Mouse (Mus musculus) embryo, embryonic 11 days (tissue): ENCODE data around the gene Alkbh2.

Experiments used
- DNase-seq: peaks from one replicate; pipeline ENCODE4 v3.0.0-alpha.2; 2015

Alkbh2 gene

DNA sequence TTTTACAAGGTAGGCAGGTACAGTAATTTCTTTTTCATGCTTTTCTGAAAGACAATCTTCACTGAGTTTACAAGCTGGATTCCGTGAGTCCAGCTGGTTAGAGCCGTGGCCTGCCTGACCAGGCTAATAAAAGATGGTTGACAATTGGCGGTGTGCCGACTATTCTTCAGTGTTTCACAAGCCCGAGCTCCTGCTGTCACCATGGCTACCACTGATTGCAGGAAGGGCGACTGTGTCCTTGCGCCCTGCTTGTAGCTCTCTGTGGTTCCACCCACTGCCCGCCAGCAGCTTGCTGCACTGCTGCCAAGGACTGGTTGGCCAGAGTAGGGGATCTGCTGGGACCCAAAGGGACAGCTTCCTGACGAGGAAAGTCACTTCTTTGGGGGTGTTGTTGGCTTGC lies 11.2 kb upstream of the Alkbh2 start:
- peak; percentile 37 for DNase-seq

DNA sequence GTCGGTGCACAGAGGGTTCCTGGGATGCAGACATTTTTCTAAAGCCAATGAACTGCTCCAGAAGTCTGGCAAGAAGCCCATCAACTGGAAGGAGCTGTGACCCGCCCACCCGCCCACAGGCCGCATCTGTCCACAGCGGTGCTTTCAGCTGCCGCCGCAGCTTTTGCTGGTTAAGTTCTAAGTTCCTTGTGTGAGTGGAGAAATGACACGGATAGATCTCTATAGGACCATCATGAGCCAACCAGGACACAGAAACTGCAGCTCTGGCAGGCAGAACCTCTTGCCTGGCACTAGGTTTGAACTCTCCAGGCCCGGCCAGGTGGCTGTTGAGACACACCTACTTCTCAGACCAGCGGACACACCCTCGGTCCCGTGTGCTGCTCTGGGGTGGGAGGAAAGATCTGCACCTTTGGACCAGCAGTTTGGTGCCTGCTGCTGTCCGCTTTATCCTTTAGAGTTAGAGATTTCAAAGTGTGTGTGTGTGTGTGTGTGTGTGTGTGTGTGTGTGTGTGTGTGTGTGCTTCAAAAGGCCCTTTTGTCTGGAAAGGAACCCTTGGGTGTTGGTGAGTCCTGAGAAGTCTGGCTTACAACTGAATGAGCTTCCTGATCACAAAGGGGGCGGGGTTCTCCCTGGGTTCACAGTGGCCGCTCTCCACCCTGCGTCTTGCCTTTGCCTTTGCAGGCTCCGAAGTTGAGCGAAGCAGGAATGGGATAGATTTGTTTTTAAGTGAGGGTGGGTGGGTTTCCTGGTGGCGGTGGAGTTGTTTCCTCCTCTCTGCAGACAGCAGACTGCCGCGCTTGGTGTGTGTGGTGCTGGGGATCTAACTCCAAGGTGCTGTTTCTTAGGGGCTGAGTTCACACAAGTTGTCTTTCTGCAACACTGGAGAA lies 10.5 kb upstream of the Alkbh2 start:
- DNase-seq: no peak

DNA sequence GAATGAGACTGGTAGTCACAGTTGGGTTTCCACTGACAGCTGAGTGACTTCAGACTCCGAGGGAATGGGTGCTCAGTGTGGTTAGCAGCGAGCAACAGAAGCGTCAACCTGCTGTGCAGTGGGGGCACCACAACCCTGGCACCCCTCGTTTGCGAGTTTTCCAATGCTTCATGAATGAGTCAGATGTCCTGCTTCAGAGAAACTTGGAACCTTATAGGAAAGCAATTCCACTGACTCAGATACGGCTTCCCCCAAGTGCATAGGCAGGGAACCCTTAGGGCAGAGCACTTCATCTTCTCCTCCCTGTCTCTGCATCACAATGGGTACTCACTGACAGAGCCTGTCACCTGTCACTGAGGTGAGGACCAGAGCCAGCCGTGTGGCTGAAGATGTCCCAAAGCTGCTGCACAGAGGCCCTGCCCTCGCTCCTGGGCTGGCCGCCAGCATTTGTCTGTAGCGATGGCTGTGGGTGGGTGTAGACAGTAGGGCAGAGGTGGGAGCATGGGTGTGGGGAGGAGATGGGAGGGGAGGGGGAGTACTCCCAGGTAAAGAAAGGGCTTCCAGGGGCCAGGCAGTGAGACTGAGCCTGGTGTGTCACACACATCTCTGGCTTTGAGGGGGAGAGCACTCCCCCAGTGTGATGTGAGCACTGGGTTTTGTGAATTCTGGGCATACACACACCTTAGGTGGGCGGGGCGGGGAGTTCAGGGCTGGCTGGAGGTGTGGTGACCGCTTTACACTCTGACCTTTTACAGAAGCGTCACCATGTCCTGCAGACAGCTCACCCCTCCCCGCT lies 9.7 kb upstream of the Alkbh2 start:
- no peak for DNase-seq

DNA sequence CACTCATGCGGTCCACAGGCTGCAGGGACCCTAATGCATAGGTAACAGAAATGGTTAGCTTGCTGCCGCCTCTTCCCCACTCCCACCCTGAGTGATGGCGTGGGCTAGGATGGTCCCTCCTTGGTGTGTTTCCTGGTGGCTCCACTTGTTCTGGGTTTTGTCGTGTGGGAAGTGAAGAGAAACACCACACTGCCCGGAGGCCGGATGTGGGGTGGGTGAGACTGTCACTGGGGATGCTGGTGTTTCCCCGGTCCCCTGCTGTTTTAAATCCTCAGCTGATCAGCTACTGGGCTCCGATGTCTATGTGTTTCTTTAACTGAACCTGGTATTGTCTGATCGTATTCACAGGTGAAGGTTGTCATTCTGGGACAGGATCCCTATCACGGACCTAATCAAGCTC lies 7.5 kb upstream of the Alkbh2 start:
- no peak for DNase-seq

DNA sequence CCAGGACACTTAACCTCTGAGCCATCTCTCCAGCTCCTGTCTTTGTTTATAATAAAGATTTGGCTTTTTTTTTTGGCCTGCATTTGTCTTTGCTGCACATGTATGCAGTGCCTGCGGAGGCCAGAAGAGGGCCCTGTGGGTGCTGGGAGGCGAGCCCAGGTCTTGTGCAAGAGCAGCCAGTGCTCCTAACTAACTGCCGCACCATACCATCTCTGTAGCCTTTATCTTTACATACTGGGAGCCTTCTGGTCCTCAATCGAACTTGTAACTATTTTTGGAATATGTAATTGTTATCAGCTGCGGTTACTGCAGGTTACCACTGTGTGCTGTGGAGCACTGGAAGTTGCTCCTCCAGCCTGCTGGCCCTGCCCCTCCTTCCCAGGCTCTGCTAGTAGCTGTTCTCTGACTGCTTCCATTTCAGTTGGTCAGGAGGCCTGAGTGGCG lies 6.1 kb upstream of the Alkbh2 start:
- peak; percentile 35 for DNase-seq

DNA sequence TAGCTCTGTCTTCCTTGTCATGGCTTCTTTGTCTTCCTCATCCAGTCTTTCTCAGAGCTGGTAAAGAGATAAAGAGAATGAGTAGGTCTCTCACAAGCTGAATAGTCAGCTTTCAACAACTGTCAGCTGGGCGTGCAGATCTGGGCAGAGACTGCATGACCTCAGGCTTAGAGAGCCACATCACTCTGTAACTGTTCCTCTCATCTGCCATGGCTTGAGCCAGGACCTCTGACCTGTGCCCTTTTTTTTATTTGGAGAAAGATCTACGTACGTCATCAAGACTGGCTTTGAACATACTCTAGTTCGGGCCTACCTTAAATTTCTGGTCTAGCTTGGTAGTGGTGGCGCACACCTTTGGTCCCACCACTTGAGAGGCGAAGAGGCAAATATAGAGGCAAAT lies 4.8 kb upstream of the Alkbh2 start:
- DNase-seq: no peak

DNA sequence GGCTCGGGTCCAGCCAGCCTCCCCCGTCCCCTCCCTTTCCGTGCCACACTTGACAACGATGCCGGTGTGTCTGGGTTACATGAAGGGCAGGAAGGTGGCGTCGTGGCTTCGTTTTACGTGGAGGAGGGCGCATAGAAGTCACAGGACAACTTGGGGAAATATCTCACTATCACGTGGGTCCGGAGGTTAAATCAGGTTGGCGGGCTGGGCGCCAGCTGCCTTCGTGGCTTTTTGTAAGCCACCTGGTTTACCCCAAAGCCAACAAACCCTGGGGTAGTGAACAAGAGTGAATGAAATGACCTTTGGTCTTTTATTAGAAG lies 3.5 kb upstream of the Alkbh2 start:
- DNase-seq: peak; percentile 56

DNA sequence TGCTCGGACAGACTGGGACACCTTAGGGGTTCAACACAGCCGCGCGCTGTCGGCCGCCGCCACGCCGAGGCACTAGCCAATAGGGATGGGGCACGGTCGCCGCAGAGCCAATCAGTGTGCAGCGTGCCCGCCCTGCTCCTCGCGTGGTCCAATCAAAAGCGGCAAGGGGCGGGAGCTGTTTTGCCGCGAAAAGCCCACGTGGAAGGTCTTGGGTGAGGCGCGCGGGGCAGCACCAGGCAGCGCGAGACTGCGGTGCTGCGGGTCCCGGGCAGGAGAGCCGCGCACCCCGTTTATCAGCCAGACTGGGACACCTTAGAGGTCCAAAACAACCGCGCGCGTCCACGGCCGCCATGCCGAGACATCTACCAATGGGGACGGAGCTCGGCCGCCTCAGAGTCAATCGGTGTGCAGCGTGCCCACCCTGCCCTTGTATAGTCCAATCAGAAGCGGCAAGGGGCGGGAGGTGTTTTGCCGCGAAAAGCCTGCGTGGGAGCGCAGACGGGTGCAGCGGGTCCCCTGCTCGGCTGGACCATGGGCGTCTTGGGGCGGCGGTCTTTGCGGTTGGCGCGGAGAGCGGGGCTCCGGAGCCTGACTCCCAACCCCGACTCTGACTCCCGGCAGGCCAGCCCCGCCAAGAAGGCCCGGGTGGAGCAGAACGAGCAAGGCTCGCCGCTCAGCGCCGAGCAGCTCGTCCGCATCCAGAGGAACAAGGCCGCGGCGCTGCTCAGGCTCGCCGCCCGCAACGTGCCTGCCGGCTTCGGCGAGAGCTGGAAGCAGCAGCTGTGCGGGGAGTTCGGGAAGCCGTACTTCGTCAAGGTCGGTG lies 2.9 kb upstream of the Alkbh2 start:
- DNase-seq: peak; percentile 96

DNA sequence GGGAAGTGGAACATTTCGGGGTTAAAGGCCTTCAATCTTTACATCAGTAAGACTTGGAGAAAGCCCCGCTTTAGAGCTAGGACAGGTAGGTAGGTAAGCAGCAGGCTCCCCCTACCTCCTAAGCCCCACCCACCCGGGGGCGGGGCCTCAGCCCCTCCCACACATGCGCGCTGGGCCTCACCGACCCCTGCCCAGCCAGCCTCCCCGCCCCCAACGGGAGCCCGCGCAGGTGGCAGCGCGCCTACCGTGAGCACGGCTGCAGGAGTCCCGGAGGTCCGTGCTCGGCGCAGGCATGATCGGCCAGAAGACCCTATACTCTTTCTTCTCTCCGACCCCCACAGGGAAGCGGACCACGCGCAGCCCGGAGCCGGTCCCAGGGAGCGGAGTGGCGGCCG lies 2.2 kb upstream of the Alkbh2 start, which contains the start of gene Ung:
TSS of gene Ung (plus strand) at position 176 of the 395 bp plus-strand sequence.
- peak; percentile 85 for DNase-seq

DNA sequence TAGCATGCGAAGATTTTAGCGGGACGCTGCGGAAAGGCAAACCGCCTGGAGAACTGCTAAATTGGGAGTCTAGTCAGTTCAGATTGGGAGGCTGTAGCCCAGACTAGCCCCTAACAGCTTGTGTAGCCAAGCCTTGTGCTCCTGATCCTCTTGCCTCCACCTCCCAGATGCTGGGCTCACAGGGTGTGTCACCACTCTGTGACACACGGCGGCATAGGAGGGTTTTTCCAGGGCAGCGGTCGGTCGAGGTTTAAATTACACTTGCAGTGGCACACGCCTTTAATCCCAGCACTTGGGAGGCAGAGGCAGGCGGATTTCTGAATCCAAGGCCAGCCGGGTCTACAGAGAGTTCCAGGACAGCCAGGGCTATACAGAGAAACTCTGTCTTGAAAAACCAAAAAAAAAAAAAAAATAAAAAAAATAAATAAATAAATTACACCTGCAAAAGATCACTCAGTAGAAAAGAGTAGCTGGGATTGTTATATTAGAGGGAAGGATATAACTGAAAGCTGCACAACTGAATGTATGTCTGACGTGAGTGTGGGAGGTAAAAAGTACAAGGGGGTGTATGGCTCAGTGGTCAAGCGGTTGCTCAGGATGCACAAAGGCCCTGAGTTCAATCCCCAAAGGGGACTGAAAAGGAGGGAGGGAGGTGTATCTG lies 1.7 kb upstream of the Alkbh2 start:
- no peak for DNase-seq

DNA sequence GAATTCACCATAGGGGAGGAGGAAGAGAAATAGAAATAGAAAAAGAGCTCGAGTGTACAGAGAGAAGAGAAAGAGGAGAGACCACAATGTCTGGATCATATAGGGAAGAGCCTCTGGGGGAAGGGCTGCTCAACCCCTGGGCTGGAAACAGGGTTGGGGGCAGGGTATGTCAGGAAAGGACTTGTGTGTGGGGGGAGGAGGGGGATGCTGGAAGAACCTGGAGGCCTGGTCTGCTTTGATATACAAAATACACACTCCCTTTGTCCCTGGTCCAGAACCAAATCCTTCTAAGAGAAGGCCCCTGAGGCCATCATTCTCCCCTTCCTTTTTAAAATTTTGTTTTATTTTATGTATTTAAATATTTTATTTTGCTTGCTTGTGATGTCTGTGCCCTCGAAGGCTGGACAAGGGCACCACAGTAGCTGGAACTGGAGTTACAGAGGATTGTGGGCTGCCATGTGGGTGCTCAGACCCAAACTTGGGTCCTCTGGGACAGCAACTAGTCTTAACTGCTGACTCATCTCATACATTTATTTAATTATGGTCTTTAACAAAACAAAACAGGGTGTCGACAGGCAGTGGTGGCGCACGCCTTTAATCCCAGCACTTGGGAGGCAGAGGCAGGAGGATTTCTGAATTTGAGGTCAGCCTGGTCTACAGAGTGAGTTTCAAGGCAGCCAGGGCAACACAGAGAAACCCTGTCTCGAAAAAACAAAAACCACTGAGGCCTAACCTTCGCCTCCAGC lies 1.3 kb downstream of the Alkbh2 start:
- DNase-seq: no peak

DNA sequence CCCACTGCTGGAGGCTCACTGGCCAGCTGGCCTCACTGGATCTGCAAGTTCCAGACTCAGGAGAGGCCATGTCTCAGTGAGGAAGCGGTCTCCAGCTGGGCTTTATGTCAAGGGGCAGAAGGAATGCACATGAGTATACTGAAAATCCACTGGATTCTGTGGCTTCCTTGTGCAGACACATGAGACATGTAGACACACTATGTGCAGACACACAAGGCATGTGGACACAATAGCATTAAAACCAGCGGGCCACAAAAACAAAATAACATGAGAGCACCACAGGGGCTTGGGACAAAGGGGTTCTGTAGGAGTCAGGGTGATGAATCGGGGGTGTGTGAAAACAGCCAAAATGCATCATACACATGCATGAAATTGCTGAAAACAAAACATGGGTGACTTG lies 2.0 kb downstream of the Alkbh2 start:
- DNase-seq: no peak

DNA sequence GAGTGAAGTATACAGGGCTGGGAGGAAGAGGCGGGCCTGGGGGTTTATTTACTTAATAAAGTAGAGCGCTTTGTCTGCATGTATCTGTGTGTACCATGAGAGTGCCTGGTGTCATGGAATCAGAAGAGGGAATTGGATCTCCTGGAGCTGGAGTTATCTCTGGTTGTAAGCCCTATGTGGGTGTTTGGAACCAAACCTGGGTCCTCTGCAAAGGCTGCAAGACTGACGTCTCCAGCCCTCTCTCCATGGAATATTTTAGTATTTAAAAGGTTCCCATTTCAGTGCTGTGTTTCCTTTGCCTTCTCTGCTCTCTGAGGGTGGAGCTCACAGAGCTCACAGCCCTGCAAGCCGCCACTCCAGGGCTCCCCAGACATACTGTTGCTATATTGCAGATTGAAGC lies 8.2 kb downstream of the Alkbh2 start:
- DNase-seq: no peak

DNA sequence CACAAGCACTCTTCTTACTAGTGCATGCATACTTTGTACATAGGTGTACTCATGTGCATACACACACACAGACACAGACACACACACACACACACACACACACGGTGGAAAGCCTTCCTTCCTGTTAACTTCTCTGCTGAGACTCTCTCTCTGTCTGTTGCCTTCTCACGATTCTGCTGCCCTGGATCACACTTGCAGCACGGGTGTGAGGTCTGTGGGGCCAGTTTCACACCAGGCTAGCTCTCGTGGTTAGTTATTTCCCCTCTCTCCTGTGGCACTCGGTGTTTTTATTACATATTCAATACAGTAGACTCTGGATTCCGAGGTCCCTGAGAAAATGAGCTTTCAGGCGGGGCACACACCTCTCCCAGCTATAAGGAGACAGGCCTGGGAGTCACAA lies 11.4 kb downstream of the Alkbh2 start:
- no peak for DNase-seq

DNA sequence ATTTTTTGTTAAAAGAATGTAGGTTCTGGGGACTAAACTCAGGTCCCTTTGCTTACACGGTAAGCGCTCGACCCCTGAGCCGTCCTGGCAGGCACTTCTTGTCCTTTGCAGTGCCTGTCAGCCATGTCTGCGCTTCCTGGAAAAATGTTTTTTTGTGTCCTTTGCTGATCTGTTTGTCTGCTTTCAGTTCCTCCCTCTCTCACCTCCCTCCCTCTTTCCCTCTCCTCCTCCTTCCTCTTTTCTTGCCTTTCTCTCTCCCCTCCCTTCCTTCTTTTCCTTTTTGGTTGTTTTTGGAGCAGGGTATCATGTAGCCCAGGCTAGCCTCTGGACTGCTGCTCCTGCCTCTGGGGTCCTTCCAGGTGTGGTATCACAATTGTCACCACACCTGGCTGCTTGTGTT lies 13.0 kb downstream of the Alkbh2 start:
- DNase-seq: no peak

DNA sequence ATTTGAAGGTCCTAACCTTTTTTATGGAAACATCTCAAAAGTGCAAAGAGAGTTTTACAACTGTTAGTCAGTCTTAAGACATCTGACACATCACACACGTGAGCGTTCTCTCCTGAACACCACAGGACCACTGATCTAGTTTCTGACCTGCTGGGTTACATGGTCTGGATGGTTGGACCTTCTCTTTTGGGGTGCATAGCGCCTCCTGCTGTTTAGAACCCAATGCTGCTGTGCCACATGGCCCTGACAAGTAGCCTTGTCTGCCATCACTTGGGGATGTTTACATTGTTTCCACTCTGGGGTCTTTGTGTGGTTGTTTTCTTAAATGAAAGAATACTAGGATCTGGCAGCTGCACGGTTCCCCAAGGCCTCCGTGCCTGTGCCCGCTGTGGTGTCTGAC lies 14.7 kb downstream of the Alkbh2 start:
- DNase-seq: no peak

DNA sequence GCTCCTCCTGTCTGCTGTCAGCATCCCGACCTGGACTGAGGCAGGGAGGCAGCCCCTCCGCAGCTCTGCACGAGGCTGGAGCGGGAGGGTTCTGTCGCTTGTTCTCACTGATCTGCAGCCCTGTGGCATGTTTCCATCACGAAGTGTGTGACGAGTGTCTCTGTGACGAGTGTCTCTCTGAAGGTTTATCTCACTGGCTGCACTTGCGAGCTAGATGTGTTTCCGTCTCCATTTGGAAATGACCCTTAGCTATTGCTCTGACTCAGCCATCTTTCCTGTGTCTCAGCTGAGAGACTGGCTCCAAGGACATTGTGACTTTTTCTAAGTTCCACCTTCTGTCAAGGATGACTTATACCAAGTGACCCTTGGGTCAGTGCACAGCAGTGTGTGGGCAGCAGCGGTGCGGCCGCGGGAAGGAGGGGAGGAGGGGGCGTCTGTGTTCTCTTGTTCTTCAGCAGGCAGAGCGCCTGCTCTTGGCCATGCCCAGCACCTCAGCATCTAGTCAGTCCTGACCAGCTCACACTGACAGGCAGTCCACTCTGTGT lies 21.6 kb downstream of the Alkbh2 start:
- no peak for DNase-seq

DNA sequence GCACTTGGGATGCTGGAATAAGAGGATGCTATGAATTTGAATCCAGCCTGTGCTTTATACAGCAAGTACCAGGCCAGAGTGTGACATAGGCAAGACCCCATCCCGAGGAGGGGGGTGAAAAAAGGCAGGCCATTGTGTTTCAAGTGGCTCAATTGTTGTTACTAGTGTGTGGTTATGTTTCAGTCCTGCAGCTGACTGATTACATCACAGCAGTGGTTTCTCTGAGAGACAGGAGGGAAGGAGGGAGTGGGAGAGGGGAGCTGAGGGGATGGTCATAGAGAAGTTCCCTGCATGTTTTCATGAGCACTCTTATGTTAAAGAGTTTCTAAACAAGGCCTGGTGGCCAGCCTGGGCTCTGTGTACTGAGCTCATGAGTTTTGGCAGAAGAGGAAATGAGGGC lies 25.2 kb downstream of the Alkbh2 start:
- no peak for DNase-seq

DNA sequence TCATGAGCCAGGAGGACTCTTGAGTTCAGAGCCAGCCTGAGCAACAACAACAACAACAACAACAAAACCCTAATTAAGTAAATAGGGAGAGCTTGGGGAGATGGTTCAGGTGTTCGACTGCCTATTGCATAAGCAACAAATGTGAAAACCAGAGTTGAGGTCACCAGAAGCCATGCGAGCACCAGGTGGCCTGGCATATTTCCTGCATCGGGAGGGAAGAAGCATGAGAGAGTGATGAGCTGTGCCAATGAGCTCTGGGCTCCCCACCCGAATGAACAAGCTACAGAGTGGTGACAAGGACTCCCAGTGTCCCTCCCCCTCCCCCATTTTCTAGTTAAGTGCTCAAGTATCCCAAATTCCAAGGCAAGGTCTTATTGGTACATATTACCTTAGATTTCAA lies 26.1 kb downstream of the Alkbh2 start:
- DNase-seq: no peak

DNA sequence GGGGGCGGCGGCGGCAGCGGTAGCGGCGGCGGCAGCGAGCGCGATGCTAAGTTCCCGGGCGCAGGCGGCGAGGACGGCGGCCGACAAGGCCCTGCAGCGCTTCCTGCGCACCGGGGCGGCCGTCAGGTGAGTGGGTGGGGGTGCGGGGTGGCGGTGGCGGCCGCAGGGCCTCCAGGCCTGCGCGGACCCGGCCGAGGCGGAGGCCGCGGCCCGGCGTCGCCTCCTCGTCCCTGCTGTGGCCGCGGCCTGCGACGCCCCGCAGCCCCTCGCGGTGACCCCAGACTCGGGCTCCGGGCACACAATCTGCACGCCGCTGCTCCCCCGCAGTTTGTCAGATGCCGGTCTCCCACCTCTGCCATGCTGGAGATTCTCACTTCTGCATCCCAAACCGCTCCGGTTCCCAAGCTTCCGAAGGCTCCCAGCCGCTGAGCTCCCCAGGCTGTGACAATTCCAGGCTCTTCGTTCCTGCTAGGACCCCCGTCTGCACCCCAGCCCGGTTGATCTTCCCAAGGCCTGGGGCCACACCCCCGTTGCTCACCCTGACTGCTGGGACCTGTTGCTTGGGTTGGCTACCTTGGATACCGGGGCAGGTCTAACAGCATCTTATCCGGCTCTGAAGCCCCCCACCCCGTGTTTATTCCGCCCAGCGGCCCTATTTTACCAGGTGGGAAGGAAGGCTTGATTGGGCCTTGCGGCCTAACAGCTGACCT lies 27.5 kb downstream of the Alkbh2 start:
- DNase-seq: no peak
